Mouse (Mus musculus) spleen, postnatal 10 days (tissue): ENCODE measurements at regions not wholly inside any gene's neighbourhood (a gene's known extent, or its start where the extent isn't known, plus 50 kb on each side); places are given as distances from the start of the nearest gene placed in this dataset.

Experiments
- DNase-seq, 2 experiments: peaks; one replicate each; pipeline ENCODE4 v3.0.0; 2021 to 2022; ENCODE audit warnings: low spot score in 2 of 2

DNA sequence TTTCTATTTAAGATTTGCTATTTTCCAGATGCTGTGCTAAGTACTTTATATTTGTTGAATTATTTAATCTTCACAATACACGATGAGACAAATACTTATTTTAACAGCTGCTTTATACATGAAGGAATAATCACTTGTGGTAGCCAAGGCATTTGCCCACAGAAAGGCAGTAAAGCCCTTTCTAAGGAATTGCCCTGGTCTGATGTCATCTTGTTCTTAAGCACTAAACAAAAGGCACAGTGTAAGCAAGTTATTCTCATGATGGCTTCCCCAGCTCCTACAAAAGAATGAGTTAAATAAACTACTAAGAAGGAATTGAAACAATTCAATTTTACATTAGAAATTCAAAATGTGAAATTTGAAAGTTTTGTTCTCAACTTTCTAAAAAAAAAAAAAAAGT lies 358.8 kb downstream of the Cenpc1 start:
- no peak for DNase-seq

DNA sequence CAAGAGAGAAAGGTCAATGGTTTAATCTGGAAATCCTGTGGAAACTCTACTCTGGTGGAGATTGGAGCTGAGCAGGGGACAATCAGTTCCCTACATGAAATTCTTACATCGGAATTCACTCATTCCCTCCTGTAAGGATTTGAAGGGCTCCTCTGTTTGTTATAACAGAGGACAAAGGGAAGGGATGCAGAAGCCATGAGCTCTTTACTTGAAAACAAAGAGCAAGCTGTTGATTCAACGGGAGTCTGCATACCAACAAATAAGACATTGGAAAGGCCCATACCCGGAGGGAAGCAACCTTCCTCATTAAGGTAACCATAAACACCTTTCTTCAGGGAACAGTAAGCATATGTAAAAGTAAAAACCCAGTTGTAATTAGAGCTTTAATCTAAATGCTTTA lies 359.3 kb downstream of the Cenpc1 start:
- DNase-seq = no peak

DNA sequence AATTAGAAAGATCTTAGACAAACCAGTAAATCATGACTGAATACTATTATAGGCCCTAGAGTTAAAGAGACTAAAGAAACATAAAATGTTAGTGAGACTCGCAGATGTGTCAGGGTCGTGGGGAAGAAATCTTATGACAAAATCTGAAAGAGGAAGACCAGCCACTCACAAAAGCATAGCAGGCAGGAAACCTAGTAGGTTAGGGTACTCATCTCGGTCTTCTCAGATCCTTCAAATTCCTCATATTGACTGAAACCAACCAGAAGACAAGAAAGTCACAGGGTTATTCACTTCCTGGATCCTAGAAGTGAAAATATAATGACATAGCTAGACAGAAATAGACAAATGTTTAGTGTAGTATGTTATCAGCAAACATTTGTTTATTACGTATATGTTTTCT lies 387.5 kb downstream of the Cenpc1 start:
- DNase-seq = no peak

DNA sequence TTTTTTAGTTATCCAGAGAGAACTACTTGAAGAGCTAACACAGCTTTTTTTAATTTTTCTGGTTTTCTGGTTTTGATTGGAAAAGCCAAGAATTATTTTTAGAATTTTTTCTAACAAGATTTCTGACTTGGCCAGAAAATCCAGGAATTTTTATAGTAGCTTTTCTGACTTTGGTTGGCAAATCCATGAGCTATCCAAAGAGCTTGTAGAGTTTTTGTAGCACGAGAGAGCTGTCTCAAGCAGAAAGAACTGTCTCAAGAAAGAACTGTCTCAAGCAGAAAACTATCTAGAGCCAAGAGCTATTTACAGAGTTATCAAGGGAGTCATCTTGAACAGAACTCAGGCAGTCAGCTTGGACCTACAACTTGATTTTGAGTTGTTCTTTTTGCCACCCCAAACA lies 394.3 kb downstream of the Cenpc1 start:
- DNase-seq = no peak

DNA sequence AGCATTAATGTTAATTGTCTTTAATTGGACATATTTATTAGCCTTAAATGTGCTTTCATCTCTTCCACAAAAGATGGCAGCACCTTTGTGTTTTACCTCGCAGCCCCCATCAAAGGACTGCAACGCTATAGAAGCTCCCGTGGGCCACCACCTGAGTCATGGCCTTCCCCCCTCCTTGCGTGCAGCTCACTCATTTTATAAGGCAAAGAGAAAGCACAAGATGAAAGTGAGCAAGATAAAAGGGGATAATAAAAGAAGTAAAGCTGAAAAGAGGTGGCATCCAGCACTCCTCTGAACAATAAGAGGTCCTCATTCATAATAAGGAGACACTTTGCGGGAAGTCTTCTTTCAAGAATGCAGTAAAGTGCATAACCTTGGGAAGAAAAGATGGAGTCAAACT lies 403.9 kb downstream of the Cenpc1 start:
- DNase-seq = no peak

DNA sequence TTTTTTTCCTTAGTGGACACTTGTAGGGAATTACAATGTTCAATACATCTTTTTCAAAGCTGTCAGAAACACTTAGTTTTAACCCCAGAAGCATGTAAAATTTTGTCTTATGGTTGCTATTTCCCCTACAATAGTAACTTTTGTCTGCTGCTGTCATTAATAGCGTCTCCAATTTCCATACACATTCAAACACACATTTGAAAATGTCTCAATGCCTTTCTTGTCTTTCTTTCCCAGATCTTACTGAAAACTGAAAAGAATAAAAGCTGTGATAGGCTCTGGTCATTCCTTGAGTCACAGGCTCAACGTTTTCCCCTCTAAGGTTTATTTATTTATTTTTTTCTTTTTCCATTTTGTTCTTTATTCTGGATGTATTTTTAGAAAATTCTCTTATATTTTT lies 444.3 kb downstream of the Cenpc1 start:
- DNase-seq = no peak

DNA sequence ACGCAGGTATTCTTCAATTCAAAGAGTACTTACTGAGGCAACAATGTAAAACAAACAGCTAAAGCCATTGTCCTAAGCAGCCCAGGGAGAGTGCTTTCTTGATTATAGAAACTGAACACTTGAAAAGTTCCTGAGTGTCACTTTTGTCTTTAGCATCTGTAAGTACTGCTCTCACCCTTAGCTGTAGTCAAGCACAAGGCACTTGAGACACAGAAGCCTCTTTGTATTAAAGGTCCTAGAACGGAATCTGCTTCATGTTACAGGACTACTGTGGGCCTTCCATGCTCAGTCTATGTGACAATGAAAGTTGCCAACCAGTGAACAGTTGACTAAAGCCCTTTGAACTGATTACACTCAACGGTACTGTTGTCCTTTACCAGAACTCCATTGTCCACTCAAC lies 450.6 kb downstream of the Cenpc1 start:
- DNase-seq = no peak

DNA sequence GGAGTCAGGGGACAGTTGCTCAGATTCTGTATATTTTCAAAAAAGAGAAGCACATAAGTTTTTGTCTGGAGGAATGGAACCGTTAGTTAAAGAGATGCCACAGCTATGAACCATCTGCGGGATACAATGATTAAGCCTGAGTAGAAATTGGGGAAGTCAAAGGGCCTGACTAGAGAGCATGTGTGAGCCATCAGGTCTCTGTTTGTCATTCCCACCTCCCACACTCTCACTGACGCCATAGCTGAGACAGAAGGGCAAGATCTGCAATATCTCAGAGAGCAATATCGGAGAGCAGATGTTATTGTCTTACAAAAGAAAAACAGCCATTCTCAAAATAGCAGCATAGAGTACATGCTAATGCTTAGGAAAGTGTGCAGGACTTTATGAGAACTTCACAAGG lies 452.8 kb downstream of the Cenpc1 start:
- no peak for DNase-seq

DNA sequence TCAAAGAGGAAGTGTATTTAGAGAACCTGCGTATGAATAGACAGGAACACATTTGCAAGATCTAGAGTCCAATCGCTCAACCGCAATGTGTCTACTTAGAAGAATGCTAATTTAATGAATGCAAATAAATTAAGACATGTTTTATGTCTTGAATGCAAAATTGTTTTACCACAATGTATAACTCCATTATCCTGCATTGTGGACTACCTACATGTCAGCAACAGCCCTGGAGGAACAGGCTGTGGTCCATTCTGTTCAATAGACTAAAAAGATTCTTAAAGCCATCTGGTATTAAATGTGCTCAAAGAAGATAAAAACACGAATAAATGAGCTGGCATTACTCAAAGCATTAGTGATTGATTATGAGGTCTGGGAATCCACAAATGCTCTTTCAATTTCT lies 456.3 kb downstream of the Cenpc1 start:
- DNase-seq = no peak

DNA sequence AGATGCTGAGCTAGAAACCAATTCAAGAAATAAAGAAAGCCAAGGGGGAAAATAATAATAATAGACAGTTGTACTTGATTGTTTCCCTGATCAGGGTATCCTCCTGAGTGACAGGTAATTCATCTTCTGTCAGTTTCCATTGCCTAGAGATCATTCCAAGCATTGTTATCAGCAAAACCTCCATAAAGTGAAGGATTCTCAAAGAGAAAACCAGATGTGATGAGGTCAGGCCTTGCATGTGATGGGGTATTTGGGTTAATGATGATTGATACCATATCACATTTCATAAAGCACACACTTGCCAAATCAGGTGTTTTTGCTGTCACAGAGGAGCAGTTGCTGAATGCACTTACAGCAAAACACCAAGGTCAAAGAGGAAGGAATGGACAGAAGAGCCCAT lies 467.2 kb downstream of the Cenpc1 start:
- DNase-seq = no peak

DNA sequence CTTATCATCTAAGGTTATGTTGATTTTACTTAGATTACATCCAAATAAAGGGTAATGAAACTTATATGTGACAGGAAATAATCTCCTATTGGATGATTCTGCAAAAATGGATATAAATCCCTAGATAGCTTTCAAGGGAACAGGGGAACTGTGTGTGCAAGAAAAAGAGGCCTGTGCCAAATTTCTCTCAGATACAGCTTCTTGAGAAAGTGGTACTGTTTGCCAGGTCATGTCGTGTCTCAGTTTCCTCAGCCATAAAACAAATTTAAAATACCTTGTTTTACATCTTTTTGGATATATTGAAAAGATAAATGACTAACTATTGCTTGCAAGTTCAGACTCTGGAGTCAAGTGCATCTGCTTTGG lies 470.3 kb downstream of the Cenpc1 start:
- no peak for DNase-seq

DNA sequence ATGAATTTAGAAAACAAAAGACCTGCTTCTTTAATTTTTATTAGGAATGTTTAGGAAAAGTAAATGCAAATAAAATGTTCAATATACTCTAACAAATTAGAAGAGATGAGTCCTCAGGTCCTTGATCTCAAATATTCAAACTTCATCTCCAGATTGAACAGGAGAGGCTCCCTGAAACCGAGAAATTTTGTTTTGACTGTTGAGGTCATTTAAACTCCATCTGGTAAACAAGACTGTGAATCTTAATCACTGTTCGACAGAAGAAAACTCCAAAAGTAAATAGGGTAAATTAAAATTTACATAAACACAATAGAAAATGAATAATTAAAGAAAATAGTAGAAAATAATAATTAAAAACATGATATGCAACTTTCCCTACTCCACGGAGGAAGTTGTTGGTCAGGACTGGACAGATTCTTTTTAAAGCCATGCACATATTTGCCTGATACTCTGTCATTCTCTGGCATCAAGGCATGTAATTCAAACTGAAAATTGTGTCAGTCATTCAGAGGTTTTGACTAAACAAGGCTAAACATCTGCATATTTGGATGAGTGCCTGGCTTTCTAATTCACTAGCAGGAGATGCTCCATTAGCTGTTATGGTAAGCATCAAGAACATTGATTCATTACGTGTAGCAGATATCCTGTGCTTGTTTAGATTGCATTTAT lies 470.8 kb downstream of the Cenpc1 start:
- no peak for DNase-seq

DNA sequence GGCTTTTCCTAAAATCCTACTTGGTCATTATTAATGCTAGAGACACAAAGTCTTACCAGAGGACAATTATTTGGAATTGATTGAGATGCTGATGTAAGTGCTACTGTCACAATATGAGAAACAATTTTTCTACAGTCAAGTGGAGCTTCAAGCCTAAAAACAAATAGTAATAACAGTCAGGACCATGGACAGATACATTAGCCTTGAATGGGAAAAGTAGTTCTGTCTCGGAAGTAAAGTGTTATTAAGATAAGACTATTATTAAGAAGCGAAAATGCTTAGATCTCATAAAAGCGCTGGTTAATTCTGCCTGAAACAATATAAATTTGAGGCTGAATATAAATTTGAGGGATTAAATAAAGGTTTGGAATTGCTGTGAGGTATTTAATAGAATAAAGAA lies 473.1 kb downstream of the Cenpc1 start:
- DNase-seq = no peak

DNA sequence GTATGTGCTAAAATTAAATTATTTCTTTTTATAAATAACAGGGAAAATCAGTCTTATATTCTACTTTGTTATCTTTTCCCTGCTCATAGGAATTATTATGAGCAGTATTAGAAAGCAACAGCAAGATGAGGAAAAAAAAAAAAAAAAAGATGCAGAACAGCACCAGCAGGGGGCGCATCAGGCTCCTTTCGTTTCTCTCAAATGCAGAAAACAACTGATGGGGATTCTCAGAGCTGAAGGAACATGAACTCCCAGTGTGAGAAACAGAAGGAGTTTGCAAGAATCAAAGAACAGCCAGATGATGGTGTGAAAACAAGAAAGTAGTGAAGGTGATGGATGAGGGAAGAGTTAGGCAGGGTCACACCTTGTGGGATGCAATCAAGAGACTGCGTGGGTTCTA lies 478.7 kb downstream of the Cenpc1 start:
- DNase-seq = no peak

DNA sequence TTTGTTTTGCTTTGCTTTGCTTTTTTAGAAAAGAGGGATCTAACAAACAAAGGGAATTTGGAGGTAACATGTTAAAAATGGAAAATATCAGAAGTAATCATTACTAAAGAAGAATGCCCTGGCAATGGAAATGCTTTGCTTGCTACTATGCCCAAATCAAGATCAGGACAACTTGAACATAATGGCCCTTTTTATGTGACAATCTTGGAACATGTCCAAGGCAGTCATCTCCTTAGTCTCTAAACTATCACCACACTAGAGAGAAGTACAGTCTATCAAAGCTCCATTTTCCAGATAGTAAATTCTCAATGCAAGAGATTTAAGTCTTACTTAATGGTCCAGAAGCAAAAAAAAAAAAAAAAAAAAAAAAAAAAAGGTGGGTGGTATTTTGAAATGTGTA lies 492.9 kb downstream of the Cenpc1 start:
- no peak for DNase-seq

DNA sequence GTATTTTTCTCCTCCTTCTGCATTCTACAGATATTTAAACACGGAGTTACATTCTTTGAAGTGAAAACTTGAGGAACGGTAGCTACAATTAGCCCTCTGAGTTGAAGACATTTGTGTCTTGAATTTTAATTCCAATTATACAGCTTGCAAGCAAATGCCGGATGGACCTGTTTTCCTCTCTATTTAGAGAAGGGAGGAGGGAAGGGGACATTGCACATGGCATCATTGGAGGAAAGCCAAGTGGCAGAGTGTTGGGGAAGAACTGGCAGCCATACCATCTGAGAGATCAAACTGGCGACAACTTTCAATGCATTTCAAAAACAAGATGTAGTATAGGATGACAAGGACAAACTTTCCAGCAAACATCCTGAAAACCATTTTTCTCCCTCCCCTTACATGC lies 493.4 kb downstream of the Cenpc1 start:
- no peak for DNase-seq

DNA sequence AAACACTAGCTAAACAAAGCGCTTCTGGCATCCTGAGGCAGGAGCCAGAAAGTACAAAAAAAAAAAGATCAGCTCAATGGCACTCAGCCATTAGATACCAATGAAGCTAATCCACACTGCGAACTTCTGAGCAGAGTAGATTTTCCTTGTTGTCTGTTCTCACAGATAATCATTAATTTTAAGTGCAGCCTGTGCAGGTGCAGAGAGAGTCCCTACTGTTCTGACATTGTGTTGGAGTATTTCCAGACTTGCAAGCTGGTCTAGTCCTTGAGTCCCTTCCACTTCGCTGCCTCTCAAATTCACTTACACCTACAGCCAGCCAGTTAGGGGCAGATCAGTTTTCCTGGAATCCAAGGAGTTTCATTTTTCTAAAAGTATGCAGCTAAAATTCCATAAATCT lies 494.0 kb downstream of the Cenpc1 start:
- DNase-seq = no peak

DNA sequence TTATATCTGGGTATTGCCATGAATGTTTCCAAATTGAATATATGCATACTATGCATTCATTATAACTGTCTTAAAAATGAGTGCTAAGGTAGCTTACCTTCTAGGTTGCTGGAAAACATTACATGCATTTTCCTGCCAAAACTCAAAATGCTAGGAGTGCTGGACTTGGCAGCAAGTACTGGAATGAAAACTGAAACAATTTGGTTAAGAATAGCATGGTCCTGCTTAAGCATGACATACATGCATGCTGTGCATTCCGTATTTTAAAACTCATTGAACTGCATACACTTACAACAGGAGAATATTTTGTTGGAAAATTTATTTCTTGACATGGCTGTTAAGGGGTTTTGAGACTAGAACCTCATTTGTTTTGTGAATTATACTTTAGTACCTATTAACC lies 529.1 kb downstream of the Cenpc1 start:
- DNase-seq = no peak

DNA sequence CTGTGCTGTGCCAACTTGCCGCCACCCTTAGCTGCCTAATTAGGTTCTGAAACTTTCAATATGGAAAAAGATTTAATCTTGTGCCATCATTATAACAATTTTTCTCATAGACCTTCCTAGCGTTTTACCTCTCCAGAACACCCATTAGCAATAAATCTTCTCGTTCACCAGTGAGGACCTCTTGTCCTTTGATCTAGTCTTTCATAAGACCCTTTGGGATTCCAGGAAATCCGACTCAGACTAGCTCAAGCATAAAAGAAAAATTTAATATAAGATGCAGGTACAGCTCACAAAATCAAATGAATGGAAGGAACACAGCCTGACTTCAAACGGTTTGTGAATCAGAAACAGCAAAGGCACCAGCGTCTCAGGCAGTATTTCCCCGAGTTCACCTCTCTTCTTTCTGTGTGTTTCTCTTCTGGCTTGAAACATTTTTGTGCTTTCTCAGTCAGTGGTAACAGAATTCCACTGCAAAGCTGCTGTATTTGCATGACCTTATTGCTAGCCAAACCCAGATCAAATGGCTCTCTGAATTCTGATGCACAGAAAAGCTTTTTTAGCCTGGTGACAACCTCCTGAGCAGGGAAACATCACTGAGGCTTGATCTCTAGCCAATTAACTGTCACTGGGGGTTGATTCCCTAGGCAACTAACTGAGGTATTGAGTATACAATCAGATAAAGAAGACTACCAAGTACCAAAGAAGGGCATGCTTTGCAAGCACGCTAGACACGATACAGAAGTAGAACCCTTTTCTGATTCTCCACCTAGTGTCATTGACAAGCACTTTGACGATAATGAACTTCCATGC lies 539.8 kb downstream of the Cenpc1 start:
- DNase-seq = no peak

DNA sequence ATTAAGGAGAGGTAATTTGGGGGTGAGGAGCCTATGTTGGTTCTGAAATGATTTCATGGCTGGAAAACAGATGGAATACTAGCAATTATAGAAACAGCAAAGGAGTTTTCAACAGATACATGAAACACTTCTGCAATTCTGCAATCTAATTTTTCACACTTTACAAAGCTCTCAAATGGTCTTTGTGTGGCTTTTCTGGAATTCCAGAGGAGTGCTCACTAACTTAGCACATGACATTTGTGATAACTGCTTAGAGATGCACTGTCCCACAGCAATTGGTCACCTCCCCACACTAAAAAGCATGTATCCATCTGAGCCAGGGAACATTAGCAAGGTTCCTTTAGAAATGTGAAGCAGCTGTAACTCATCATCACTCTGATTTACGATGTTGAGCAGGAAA lies 560.1 kb downstream of the Cenpc1 start:
- no peak for DNase-seq

DNA sequence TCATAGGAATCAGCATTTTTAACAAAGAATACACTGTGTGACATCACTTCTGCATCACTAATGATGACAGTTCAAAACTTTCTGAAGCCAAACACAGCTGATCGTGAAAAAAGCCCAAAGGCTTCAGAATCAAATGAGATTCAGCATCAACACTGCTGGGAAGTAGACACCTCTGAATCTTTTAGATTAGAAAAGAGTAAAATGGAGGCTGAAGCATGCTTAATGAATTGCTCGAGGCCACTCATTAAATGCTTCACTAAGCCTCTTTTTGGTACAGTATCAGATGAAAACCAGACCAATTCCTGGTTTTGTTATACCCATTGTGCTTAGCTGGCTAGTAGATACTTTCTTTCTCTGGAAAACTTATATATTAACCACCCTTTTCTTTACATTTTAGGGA lies 568.1 kb downstream of the Cenpc1 start:
- DNase-seq = no peak

DNA sequence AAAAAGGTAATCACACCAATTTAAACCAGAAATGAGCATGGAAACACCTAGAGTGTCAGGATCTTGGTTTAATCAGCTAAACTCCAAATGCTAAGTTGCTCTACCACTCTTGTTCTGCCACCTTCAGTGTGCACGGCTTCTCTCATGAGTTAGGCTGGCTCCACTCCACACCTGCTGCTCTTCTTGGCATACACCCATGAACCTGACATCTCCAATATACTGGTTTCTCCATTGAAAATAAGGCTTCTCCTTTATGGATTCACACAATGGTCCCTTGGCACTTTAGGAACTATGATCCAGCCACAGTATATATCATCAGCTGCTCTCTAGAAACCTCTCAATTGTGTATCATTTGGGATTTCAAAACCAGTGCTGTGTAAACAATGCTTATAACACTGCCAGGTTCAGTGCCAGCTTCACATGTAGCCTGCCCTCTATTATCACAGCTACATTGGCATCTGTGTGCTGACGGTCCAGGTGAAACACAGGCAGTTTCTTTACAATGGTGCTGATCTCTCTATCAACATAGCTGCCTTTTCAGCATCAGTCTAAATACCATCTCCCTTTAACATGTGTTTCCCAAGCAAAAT lies 579.6 kb downstream of the Cenpc1 start:
- no peak for DNase-seq

DNA sequence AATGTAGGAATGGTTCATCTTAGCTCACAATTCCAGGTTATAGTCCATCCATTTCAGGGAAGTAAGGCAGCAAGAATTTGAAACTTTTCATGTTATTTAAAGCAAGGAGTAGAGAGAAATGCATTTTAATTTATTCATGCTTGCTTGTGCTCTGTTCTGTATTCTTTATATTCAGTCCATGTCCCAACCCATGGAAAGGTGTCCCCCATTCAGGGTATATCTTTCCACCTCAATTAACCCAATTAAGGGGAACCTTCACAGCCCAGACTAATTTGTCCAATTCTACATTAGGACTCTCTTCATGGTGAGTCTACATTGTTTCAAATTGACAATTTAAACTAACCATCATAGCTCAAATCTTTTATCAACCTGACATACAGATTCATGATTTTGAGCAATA lies 580.2 kb downstream of the Cenpc1 start:
- no peak for DNase-seq
